Mouse (Mus musculus): Measurements from ENCODE around the gene Ostm1.
A peak's percentile ranks its signal among the peaks of the same experiment; 100 is the strongest.

DNA sequence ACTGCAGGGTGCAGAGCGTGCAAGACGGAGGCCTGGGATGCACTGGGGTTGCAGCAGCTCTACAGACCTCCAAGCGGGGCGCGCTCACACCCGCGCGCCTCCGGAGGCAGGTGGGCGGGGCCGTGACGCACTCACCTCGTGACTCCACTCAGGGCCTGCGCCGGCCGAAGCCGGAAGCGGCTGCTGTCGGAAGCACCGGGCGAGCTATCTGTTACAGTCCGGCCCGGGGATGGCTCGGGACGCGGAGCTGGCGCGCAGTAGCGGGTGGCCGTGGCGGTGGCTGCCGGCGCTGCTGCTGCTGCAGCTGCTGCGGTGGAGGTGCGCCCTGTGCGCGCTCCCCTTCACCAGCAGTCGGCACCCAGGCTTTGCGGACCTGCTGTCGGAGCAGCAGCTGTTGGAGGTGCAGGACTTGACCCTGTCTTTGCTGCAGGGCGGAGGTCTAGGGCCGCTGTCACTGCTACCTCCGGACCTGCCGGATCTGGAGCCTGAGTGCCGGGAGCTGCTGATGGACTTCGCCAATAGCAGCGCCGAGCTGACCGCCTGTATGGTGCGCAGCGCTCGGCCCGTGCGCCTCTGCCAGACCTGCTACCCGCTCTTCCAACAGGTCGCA, 95.2 kb downstream of the Ostm1 start:
- TF ChIP-seq CEBPB (IDR thresholded peaks at IDR 0.05; ENCODE audit: insufficient read depth, poor library complexity, severe bottlenecking) (no peak), POLR2A (IDR thresholded peaks at IDR 0.05; ENCODE audit: insufficient read length, low read depth) (peak; percentile 98), POLR2AphosphoS2 (IDR thresholded peaks at IDR 0.05; ENCODE audit: insufficient read length, low read depth) (peak; percentile 79), MAX (IDR thresholded peaks at IDR 0.05; ENCODE audit: low read depth) (no peak), TCF12 (IDR thresholded peaks at IDR 0.05; ENCODE audit: insufficient read depth, poor library complexity, severe bottlenecking) (no peak), USF1 (IDR thresholded peaks at IDR 0.05; ENCODE audit: low read depth) (peak; percentile 77), TCF3 (IDR thresholded peaks at IDR 0.05; ENCODE audit: insufficient read length, low read depth) (peak; percentile 32), REST (IDR thresholded peaks at IDR 0.05; ENCODE audit: insufficient read depth, insufficient read length) (no peak), E2F4 (IDR thresholded peaks at IDR 0.05; ENCODE audit: insufficient read depth) (no peak)

Data from myocyte (in vitro differentiated cells).